In the genomic region with DNA sequence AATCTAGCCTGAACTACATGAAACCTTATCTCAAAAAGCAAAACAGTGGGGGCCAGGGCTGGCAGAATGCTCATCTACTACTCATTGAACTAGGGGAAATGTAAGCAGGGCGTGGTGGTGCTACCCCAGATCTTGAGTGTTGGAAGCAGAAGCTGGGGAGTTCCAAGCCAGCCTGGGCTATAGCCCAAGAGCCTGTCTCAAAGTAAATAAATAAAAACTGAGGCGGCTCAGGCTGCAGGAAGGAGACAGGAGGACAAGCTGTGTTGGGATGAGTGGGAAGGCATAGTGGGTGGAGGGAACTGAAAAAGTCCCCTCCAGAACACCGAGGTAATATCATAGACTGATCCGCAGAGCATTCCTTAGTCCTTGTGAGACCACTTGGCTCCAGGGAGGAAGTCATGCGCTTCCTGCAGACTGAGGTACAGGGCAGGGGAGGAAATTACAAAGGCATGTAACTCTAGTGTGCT, we compare ENCODE assay signal across 10 mouse cellular contexts. TPM values are rescaled to one million over a fixed set of nuclear protein-coding genes. Genes with fewer than 3 reads are reported as not detected.
A peak's percentile ranks its signal among the peaks of the same experiment; 100 is the strongest.
DNase-seq lines count a peak whose midpoint lies in the region; ATAC-seq and TF ChIP-seq lines count a peak whose summit lies in the region.
"Had no signal": no experiment of that assay in that cellular context is flagged by ENCODE, and none has a peak within 500 bp of the region (broad histone marks: within the 10 kb centered on the region; RNA-seq: fewer than 3 reads in every experiment).

No protein-coding gene starts in this region.

- peak overlapping the region; percentile 71 for H3K27ac ChIP-seq in gastrocnemius, adult 2 months
- H3K27ac ChIP-seq in heart, embryonic 13.5 days (replicated peaks), result peak overlapping the region; percentile 74
- H3K27ac ChIP-seq in midbrain, embryonic 15.5 days, result no peak overlapping the region

- 45% methylated on average over 5 of the region's 5 CpGs for WGBS in heart, embryonic 13.5 days
- 73% methylated on average over 5 of the region's 5 CpGs for WGBS in midbrain, embryonic 15.5 days

- H3K4me1 ChIP-seq in heart, embryonic 13.5 days, result peaks cover 21% of the 10 kb centered on the region
- H3K4me1 ChIP-seq in midbrain, embryonic 15.5 days, result 0 out of 2 replicates have a peak, but pooled peaks cover 2% of the 10 kb centered on the region

- H3K36me3 ChIP-seq in heart, embryonic 13.5 days, result peaks cover 25% of the 10 kb centered on the region
- H3K36me3 ChIP-seq in midbrain, embryonic 15.5 days (replicated peaks), result peaks cover 20% of the 10 kb centered on the region

- TF ChIP-seq CTCF in gastrocnemius, adult 2 months (IDR thresholded peaks at IDR 0.05), result no peak

- H3K27me3 ChIP-seq in heart, embryonic 13.5 days (replicated peaks), result peaks cover 42% of the 10 kb centered on the region
- H3K27me3 ChIP-seq in midbrain, embryonic 15.5 days (replicated peaks), result peaks cover 30% of the 10 kb centered on the region

- H3K4me2 ChIP-seq in heart, embryonic 13.5 days, result no peak overlapping the region
- no peak overlapping the region for H3K4me2 ChIP-seq in midbrain, embryonic 15.5 days

- no peak overlapping the region for H3K9ac ChIP-seq in heart, embryonic 13.5 days
- H3K9ac ChIP-seq in midbrain, embryonic 15.5 days, result no peak overlapping the region

- intact Hi-C loops in gastrocnemius, adult 2 months (cut with DNase I), result no loop called here

- H3K9me3 ChIP-seq in heart, embryonic 13.5 days, result no peaks in the 10 kb centered on the region
- no peaks in the 10 kb centered on the region for H3K9me3 ChIP-seq in midbrain, embryonic 15.5 days

- DNase-seq in gastrocnemius, adult 2 months, result peak; percentile 42
- no peak for DNase-seq in gastrocnemius, adult 18-20 months (ENCODE audit: low spot score)
- peak; percentile 62 for DNase-seq in kidney, postnatal 14 days
- DNase-seq in lung, postnatal 25 days (ENCODE audit: low spot score), result peak; percentile 81
- DNase-seq in spleen, adult 12 weeks (ENCODE audit: low spot score), result no peak
- DNase-seq in embryo, embryonic 11 days, result no peak

- peak overlapping the region; percentile 13; the same call in 1 of the 2 replicates for H3K4me3 ChIP-seq in gastrocnemius, adult 2 months
- no peak overlapping the region for H3K4me3 ChIP-seq in heart, embryonic 13.5 days
- no peak overlapping the region for H3K4me3 ChIP-seq in midbrain, embryonic 15.5 days

- ATAC-seq in heart, embryonic 13.5 days (ENCODE audit: extremely low read depth, insufficient number of reproducible peaks, low FRiP score, low TSS enrichment), result no peak
- ATAC-seq in midbrain, embryonic 15.5 days (replicated peaks), result no peak
- ATAC-seq: activated CD4-positive, CD25-positive, alpha-beta regulatory T cell, adult 4 months had no signal

RNA-seq across cellular contexts. Expression of gene Icam1, which starts 3.9 kb away (rescaled TPM):
- total RNA-seq in gastrocnemius, adult 2 months (2021), result 1 to 10 TPM; 1.7 to 1.9 TPM
- 1 to 10 TPM; 1.6 to 3.0 TPM for total RNA-seq in gastrocnemius, adult 18-20 months (2021)
- polyA plus RNA-seq in heart, embryonic 13.5 days (2015; fragmentation: Nextera tagmentation; extraction: Ambion mirVana), result 11.6 and 11.9 TPM in 2 replicates
- polyA plus RNA-seq in midbrain, embryonic 15.5 days (2015; fragmentation: Nextera tagmentation; extraction: Ambion mirVana), result 3.3 and 3.9 TPM in 2 replicates

RNA-seq across cellular contexts. Expression of gene Mrpl4, which starts 9.3 kb away (rescaled TPM):
- 10 to 100 TPM; 51.8 to 70.0 TPM for total RNA-seq in gastrocnemius, adult 2 months (2021)
- total RNA-seq in gastrocnemius, adult 18-20 months (2021), result 10 to 100 TPM; 57.9 to 58.8 TPM
- polyA plus RNA-seq in heart, embryonic 13.5 days (2015; fragmentation: Nextera tagmentation; extraction: Ambion mirVana), result 124 and 139 TPM in 2 replicates
- 93.4 and 110 TPM in 2 replicates for polyA plus RNA-seq in midbrain, embryonic 15.5 days (2015; fragmentation: Nextera tagmentation; extraction: Ambion mirVana)

RNA-seq across cellular contexts. Expression of gene Icam4, which starts 17.3 kb away (rescaled TPM):
- 1 to 10 TPM; 1.2 to 2.2 TPM for total RNA-seq in gastrocnemius, adult 2 months (2021)
- total RNA-seq in gastrocnemius, adult 18-20 months (2021), result 1 to 10 TPM; 1.4 to 2.8 TPM
- 3.1 and 8.3 TPM in 2 replicates for polyA plus RNA-seq in heart, embryonic 13.5 days (2015; fragmentation: Nextera tagmentation; extraction: Ambion mirVana)
- 0.27 TPM in 2 replicates for polyA plus RNA-seq in midbrain, embryonic 15.5 days (2015; fragmentation: Nextera tagmentation; extraction: Ambion mirVana)

RNA-seq across cellular contexts. Expression of gene Icam5, which starts 20.0 kb away (rescaled TPM):
- not detected for total RNA-seq in gastrocnemius, adult 2 months (2021)
- total RNA-seq in gastrocnemius, adult 18-20 months (2021), result not detected
- 0.04 and 0.05 TPM in 2 replicates for polyA plus RNA-seq in heart, embryonic 13.5 days (2015; fragmentation: Nextera tagmentation; extraction: Ambion mirVana)
- 1.8 TPM in 2 replicates for polyA plus RNA-seq in midbrain, embryonic 15.5 days (2015; fragmentation: Nextera tagmentation; extraction: Ambion mirVana)
- total RNA-seq: granulocyte monocyte progenitor cell, adult 5-6 weeks had no signal
- polyA plus RNA-seq: activated CD4-positive, CD25-positive, alpha-beta regulatory T cell, adult 4 months had no signal

RNA-seq across cellular contexts. Expression of gene S1pr2, which starts 35.3 kb away (rescaled TPM):
- 1 to 10 TPM; 2.0 to 2.3 TPM for total RNA-seq in gastrocnemius, adult 2 months (2021)
- total RNA-seq in gastrocnemius, adult 18-20 months (2021), result 1 to 10 TPM in 1 of 2 experiments, under 1 TPM in 1; 0.68 to 1.9 TPM
- polyA plus RNA-seq in heart, embryonic 13.5 days (2015; fragmentation: Nextera tagmentation; extraction: Ambion mirVana), result 19.4 and 21.9 TPM in 2 replicates
- 11.3 and 11.7 TPM in 2 replicates for polyA plus RNA-seq in midbrain, embryonic 15.5 days (2015; fragmentation: Nextera tagmentation; extraction: Ambion mirVana)

Comparison
In these comparisons a context has a peak if more than half of its experiments do, and no peak if none do; other contexts are left out.
1. DNase-seq: peak in gastrocnemius, adult 2 months (single experiment), kidney, postnatal 14 days (single experiment) and lung, postnatal 25 days (single experiment); none in gastrocnemius, adult 18-20 months (single experiment), spleen, adult 12 weeks (single experiment) and embryo, embryonic 11 days (single experiment).